Mouse (Mus musculus): ENCODE results near the gene Tmem266. TPM values are rescaled to one million over a fixed set of nuclear protein-coding genes. Genes with fewer than 3 reads are reported as not detected.
A peak's percentile ranks its signal among the peaks of the same experiment; 100 is the strongest.

Tmem266 gene
- polyA plus RNA-seq, 1 experiment = 0.23 TPM

DNA sequence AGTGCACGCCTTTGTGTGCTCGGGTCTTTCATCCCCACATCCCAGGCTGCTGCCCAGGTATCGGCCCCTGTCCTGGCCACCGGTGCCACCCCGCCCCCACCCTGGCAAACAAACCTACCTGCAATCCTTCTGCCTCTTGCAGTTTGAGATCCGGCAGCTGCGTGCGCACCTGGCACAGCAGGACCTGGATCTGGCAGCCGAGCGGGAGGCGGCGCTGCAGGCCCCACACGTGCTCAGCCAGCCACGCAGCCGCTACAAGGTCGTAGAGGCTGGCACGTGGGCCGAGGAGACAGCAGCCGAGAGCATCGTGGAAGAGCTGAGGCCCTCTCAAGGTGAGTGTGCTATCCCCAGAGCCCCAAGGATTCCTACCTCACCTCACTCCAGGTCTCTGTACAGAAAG, 103.4 kb downstream of the Tmem266 start:
- no peaks in the 10 kb centered on the region for H3K36me3 ChIP-seq (ENCODE audit: control insufficient read depth, insufficient read depth, low read length)
- peak; percentile 44 for DNase-seq
- H3K27ac ChIP-seq (ENCODE audit: insufficient read depth, low read depth, low read length) = no peak overlapping the region
- no peak overlapping the region for H3K4me3 ChIP-seq (ENCODE audit: insufficient read depth, low read depth, low read length)
- 23% methylated on average over 20 of the region's 20 CpGs for WGBS
- no peak for TF ChIP-seq CTCF (conservative IDR thresholded peaks at IDR 0.05; ENCODE audit: insufficient read depth, insufficient read length, low read depth, low read length)
- no peak for TF ChIP-seq POLR2A (IDR thresholded peaks at IDR 0.05; ENCODE audit: low read depth, low read length)
- no peaks in the 10 kb centered on the region for H3K4me1 ChIP-seq (ENCODE audit: control insufficient read depth, insufficient read depth, low read length)
- no peaks in the 10 kb centered on the region for H3K27me3 ChIP-seq (replicated peaks; ENCODE audit: control insufficient read depth, insufficient read depth, low read length)

DNA sequence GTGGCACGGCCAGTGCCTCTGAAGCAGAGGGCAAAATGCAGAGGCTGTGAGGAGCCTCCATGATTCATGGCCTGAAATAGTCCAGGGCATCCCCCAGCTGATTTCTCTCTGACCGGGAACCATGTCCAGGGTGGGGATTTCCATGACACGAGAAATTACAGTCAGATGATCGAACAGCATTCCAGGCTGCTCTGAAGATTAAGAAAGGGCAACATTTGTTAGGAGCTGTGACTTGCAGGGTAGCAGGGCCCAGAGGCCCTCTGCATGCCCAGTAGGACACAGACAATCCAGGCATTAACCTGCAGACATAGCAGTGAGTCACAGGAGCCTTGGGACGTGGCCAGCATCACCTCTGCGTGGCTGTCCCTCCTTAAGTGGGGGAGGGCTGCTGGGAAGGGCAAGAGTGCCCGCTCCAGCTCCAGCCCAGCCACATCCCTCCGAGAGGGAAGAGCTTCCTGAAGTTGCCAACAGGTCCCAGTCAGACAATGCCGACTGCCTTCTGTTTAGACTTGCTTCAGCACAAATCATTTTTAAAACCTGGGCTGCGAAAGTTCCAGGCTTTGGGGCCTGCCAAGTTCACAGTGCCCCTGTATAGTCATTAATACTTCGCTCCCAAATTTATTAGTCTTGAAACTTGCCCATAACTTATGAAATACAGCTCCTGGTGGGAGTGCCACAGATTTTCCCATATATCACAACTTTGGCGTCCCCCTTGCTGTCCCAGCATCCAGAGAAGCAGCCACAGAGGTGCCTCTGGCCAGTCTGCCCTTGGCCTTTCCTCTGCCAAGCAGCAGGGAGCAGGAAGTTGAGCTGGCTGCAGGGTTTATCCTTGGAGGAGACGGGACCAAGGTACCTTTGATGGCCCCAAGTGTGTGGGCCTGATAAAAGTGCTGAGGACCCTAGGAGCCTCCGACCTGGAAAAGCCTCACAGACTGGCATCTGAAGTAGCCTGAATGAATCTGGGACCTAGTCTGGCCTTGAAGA, 105.9 kb downstream of the Tmem266 start:
- Histone ChIP-seq H3K27me3 (replicated peaks; ENCODE audit: control insufficient read depth, insufficient read depth, low read length) (no peaks in the 10 kb centered on the region), H3K4me1 (ENCODE audit: control insufficient read depth, insufficient read depth, low read length) (no peaks in the 10 kb centered on the region), H3K36me3 (ENCODE audit: control insufficient read depth, insufficient read depth, low read length) (no peaks in the 10 kb centered on the region), H3K27ac (ENCODE audit: insufficient read depth, low read depth, low read length) (no peak overlapping the region), H3K4me3 (ENCODE audit: insufficient read depth, low read depth, low read length) (no peak overlapping the region)
- no peak for TF ChIP-seq POLR2A (IDR thresholded peaks at IDR 0.05; ENCODE audit: low read depth, low read length)
- no peak for TF ChIP-seq CTCF (conservative IDR thresholded peaks at IDR 0.05; ENCODE audit: insufficient read depth, insufficient read length, low read depth, low read length)
- no peak for DNase-seq
- 57% methylated on average over 14 of the region's 14 CpGs for WGBS

DNA sequence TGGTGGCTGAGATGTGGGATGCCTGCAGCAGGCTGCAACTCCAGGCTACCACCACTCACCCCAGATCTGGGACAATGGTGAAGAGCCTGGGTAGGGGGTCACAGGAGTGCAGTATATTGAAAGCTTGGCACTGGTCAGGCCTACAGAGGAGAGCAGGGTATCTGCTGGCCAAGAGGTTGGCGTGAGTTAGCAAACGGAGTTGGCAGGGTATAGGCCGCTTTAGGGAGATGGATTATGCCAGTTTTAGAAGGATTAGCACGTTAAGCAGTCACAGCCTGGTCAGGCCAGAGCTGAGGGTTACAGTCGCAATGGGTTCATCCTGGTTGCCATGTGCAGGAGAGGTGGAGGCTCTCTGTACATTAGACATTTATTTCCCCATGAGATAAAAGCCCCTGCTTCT, 107.2 kb downstream of the Tmem266 start:
- no peaks in the 10 kb centered on the region for H3K4me1 ChIP-seq (ENCODE audit: control insufficient read depth, insufficient read depth, low read length)
- no peak overlapping the region for H3K4me3 ChIP-seq (ENCODE audit: insufficient read depth, low read depth, low read length)
- WGBS = 96% methylated on average over 5 of the region's 5 CpGs
- no peak overlapping the region for H3K27ac ChIP-seq (ENCODE audit: insufficient read depth, low read depth, low read length)
- DNase-seq = no peak
- H3K27me3 ChIP-seq (replicated peaks; ENCODE audit: control insufficient read depth, insufficient read depth, low read length) = no peaks in the 10 kb centered on the region
- no peaks in the 10 kb centered on the region for H3K36me3 ChIP-seq (ENCODE audit: control insufficient read depth, insufficient read depth, low read length)
- TF ChIP-seq CTCF (conservative IDR thresholded peaks at IDR 0.05; ENCODE audit: insufficient read depth, insufficient read length, low read depth, low read length) (no peak), POLR2A (IDR thresholded peaks at IDR 0.05; ENCODE audit: low read depth, low read length) (no peak)

DNA sequence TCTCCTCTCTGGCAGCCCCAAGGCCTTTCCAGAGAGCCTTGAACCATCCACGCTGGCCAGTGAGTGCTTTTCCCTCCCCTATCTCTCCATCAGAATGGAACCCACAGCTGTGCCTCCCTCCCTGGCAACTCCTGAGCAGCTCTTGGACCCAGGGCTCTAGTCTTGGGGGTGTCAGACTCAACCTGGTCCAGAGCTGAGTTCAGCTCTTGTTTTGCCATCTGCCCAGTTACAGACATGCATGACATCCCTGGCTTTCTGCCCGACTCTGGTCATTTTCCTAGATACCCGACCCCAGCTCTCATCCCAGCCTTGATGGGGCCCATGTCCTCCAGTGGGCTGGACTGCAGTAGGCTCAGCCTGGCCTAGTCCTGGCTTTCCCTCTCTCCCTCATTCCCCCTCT, 111.7 kb downstream of the Tmem266 start:
- H3K4me3 ChIP-seq (ENCODE audit: insufficient read depth, low read depth, low read length) = no peak overlapping the region
- no peak overlapping the region for H3K27ac ChIP-seq (ENCODE audit: insufficient read depth, low read depth, low read length)
- no peaks in the 10 kb centered on the region for H3K4me1 ChIP-seq (ENCODE audit: control insufficient read depth, insufficient read depth, low read length)
- no peak for DNase-seq
- H3K27me3 ChIP-seq (replicated peaks; ENCODE audit: control insufficient read depth, insufficient read depth, low read length) = no peaks in the 10 kb centered on the region
- no peaks in the 10 kb centered on the region for H3K36me3 ChIP-seq (ENCODE audit: control insufficient read depth, insufficient read depth, low read length)
- 43% methylated on average over 3 of the region's 3 CpGs for WGBS
- TF ChIP-seq POLR2A (IDR thresholded peaks at IDR 0.05; ENCODE audit: low read depth, low read length) = no peak
- no peak for TF ChIP-seq CTCF (conservative IDR thresholded peaks at IDR 0.05; ENCODE audit: insufficient read depth, insufficient read length, low read depth, low read length)

DNA sequence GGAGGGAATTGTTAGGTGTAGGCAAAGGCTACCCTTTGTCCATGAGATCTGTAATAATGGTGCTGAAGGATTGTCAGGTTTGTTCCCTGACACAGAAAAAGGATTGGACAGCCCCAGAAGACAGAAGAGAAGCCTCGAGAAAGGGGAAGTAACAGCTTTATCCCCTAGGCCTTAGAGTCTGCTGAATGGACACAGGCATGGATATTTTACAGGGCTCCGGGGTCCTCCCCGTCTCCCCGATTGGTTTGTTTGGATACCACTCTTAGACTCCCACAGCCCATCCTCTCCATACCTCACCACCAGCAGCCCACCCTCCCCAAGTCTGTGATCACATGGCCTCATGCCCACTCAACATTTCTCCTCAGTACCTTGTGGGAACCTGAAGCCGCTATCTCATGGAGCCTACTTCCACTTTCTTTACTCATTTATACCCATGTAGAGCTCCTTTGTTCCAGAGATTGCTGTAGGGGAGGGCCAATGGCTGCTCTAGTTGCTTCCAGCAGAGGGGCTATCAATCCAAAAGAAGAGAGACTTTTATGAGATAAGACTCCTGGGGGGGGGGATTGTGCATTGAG, 112.6 kb downstream of the Tmem266 start:
- no peak for TF ChIP-seq POLR2A (IDR thresholded peaks at IDR 0.05; ENCODE audit: low read depth, low read length)
- no peak for TF ChIP-seq CTCF (conservative IDR thresholded peaks at IDR 0.05; ENCODE audit: insufficient read depth, insufficient read length, low read depth, low read length)
- H3K27me3 ChIP-seq (replicated peaks; ENCODE audit: control insufficient read depth, insufficient read depth, low read length) = no peaks in the 10 kb centered on the region
- no peak overlapping the region for H3K27ac ChIP-seq (ENCODE audit: insufficient read depth, low read depth, low read length)
- H3K4me1 ChIP-seq (ENCODE audit: control insufficient read depth, insufficient read depth, low read length) = no peaks in the 10 kb centered on the region
- no peak for DNase-seq
- 91% methylated on average over 5 of the region's 5 CpGs for WGBS
- H3K36me3 ChIP-seq (ENCODE audit: control insufficient read depth, insufficient read depth, low read length) = no peaks in the 10 kb centered on the region
- H3K4me3 ChIP-seq (ENCODE audit: insufficient read depth, low read depth, low read length) = no peak overlapping the region

DNA sequence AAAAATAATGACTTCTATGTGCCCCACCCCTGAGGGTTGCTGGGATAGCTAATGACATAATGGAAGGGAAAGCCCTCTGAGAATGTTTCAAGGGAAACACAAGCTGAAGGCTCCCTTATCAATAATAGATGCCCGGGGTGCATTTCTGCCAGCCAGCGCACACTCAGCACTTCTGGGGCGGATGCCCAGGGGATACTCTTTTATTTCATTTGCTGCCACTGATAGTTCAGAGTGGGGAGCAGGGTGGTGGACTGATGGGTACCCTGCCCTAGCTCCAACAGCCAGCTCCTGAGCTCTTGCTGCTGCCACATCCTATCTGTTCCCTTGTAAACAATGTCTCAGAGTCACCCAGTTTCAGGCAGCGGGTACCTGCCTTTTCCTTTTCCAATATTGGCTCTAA, 120.8 kb downstream of the Tmem266 start:
- DNase-seq = no peak
- TF ChIP-seq CTCF (conservative IDR thresholded peaks at IDR 0.05; ENCODE audit: insufficient read depth, insufficient read length, low read depth, low read length) (no peak), POLR2A (IDR thresholded peaks at IDR 0.05; ENCODE audit: low read depth, low read length) (no peak)
- H3K36me3 ChIP-seq (ENCODE audit: control insufficient read depth, insufficient read depth, low read length) = no peaks in the 10 kb centered on the region
- no peaks in the 10 kb centered on the region for H3K4me1 ChIP-seq (ENCODE audit: control insufficient read depth, insufficient read depth, low read length)
- H3K27me3 ChIP-seq (replicated peaks; ENCODE audit: control insufficient read depth, insufficient read depth, low read length) = no peaks in the 10 kb centered on the region
- H3K27ac ChIP-seq (ENCODE audit: insufficient read depth, low read depth, low read length) = no peak overlapping the region
- WGBS = 86% methylated on average over 4 of the region's 4 CpGs
- H3K4me3 ChIP-seq (ENCODE audit: insufficient read depth, low read depth, low read length) = no peak overlapping the region

DNA sequence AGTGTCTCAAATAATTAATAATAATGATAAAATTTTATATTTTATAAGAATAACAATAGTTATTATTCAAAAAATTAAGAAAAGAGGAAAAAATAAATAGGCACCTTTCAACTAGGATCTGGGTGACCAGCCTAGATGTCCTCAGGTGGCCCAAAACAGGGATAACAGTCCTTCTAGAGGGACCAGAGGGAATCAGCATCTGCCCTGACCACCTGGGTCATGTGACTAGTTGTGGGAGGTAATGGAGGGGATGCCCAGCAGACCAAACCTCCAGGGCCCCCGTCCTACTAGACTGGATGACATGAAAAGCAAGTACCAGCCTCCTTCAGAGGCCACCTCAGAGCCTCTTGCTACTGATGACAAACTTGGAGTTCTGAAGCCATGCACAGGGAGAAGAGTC, 122.4 kb downstream of the Tmem266 start:
- WGBS = 65% methylated on average over 1 of the region's 1 CpGs
- no peaks in the 10 kb centered on the region for H3K27me3 ChIP-seq (replicated peaks; ENCODE audit: control insufficient read depth, insufficient read depth, low read length)
- TF ChIP-seq CTCF (conservative IDR thresholded peaks at IDR 0.05; ENCODE audit: insufficient read depth, insufficient read length, low read depth, low read length) (no peak), POLR2A (IDR thresholded peaks at IDR 0.05; ENCODE audit: low read depth, low read length) (no peak)
- no peak overlapping the region for H3K27ac ChIP-seq (ENCODE audit: insufficient read depth, low read depth, low read length)
- DNase-seq = no peak
- no peak overlapping the region for H3K4me3 ChIP-seq (ENCODE audit: insufficient read depth, low read depth, low read length)
- no peaks in the 10 kb centered on the region; the same call in 1 of the 2 replicates for H3K36me3 ChIP-seq (ENCODE audit: control insufficient read depth, insufficient read depth, low read length)
- H3K4me1 ChIP-seq (ENCODE audit: control insufficient read depth, insufficient read depth, low read length) = no peaks in the 10 kb centered on the region

Data from kidney, adult 2 months (tissue).